Mouse (Mus musculus) kidney, adult 2 months (tissue): ENCODE results near the gene Sema4d.

Experiments used
- CTCF ChIP-seq: fragments of 200-500 bp; conservative IDR thresholded peaks from 2 replicates; pipeline ENCODE4 v1.5.1; 2011; ENCODE audit warnings: low read depth, mild to moderate bottlenecking, control low read depth, low read length, moderate library complexity, mixed read lengths; ENCODE audit not compliant: insufficient read depth, insufficient read length
- POLR2A ChIP-seq: fragments of 200-500 bp; IDR thresholded peaks from one replicate; pipeline ENCODE4 v1.6.1; 2011; ENCODE audit warnings: low read depth, low read length, control low read depth

DNA sequence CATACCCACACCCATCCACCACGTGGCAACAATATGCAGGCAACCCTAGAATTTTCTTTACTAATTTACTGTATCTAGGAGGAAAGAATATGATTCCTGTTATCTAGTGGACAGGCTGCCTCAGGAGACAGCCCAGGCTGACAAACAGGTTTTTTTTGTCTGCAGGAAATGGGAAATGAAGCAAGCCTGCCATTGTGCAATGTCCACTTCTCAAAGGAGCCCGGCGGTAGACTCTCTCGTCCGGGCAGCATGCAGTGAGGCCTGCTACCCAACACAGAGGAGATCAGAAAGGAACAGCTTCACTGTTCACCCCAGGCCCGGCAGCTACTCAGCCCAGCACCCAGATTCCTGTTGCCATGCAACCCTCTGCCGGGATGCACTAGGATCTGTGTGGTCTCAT, 82.8 kb downstream of the Sema4d start:
- TF ChIP-seq POLR2A = no peak
- no peak for TF ChIP-seq CTCF
